Mouse (Mus musculus): Measurements from ENCODE around the gene Stmn3.

Gene Stmn3

GRCm38 (mm10) chr2:181279968-181280367 is 34.3 kb downstream of the Stmn3 start:
- no peak for DNase-seq

GRCm38 (mm10) chr2:181277866-181278265 is 36.4 kb downstream of the Stmn3 start:
- DNase-seq = no peak

DNA sequence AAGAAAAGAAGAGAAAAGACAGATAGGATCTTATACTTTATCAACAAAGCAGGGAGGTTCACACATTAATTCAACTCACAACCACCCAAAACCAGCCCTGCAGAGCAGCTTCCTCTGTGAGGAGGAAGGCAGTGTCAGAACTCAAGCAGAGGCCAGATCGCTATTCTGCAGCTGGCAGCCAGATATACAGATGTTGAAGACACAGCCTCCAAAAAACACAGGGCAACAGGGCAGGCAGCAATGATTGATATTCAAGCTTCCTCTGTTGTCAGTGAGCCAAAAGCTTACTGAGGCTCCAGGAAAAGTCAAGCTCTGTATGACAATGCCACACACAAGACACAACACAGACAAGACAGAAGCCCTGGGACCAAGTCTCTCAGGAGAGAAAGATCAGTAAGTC is 37.5 kb downstream of the Stmn3 start:
- DNase-seq = no peak

GRCm38 (mm10) chr2:181274639-181275038 is 39.7 kb downstream of the Stmn3 start:
- no peak for DNase-seq

DNA sequence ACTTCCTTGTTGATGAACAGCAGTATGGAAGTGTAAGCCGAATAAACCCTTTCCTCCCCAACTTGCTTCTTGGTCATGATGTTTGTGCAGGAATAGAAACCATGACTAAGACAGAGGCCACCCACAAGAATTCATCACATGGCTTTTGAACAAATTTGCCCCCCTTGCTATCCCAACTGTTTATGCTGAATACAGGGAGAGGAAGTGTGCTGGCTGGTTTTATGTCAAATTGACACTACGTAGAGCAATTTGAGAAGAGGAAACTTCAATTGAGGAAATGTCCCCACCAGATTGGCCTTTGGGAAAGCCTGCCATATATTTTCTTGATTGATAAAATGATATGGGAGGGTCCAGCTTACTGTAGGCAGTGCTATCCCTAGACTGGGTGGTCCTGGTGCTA is 40.5 kb downstream of the Stmn3 start:
- no peak for DNase-seq

GRCm38 (mm10) chr2:181272092-181272491 is 42.2 kb downstream of the Stmn3 start:
- no peak for DNase-seq

DNA sequence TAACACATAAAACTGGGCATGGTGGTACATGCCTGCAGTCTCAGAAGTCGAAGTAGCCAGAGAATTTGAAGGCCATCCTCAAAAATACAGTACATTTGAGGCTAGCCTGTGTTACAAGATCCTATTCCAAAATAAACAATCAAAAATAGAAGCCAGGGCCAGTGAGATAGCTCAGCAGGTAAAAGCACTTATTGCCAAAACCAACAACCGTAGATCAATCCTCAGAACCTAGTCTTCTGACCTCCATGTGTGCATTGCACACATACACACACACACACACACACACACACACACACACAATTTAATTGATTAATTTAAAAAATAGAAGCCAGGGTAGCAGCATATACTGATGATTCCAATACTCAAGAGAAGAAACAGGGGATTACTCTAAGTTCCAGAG is 47.5 kb downstream of the Stmn3 start:
- no peak for DNase-seq

Measured in cerebellum, adult 9-11 months (tissue).